Mouse (Mus musculus): ENCODE results near the gene Clcn2.
A peak's percentile ranks its signal among the peaks of the same experiment; 100 is the strongest.

GRCm38 (mm10) chr16:20705786-20706185 lies 11.8 kb downstream of the Clcn2 start:
- TF ChIP-seq TBP (IDR thresholded peaks at IDR 0.05; ENCODE audit: low read depth, low read length), result peak; percentile 68
- TF ChIP-seq GABPA (IDR thresholded peaks at IDR 0.05; ENCODE audit: low read depth, low read length), result no peak
- TF ChIP-seq POLR2A (IDR thresholded peaks at IDR 0.05; ENCODE audit: control insufficient read depth in 1 of 2, insufficient read depth in 1 of 2, low read depth in 1 of 2, low read length in 2 of 2, poor library complexity in 1 of 2), result no peak
- no peak for TF ChIP-seq CTCF (IDR thresholded peaks at IDR 0.05 in 2 of 3, conservative IDR thresholded peaks at IDR 0.05 in 1 of 3; ENCODE audit: control insufficient read depth in 1 of 3, insufficient read depth in 1 of 3, low read depth in 2 of 3, low read length in 3 of 3, poor library complexity in 1 of 3, severe bottlenecking in 1 of 3)
- 0 out of 4 replicates have a peak, but pooled peaks of 1 of the 2 experiments have one; percentile 21 for TF ChIP-seq EP300 (IDR thresholded peaks at IDR 0.05; ENCODE audit: low read depth in 1 of 2, low read length in 2 of 2)
- TF ChIP-seq MAX (IDR thresholded peaks at IDR 0.05; ENCODE audit: low read length), result no peak
- no peak for TF ChIP-seq ZKSCAN1 (IDR thresholded peaks at IDR 0.05; ENCODE audit: low read depth, low read length)
- TF ChIP-seq MAFK (IDR thresholded peaks at IDR 0.05; ENCODE audit: borderline replicate concordance, low read depth, low read length), result no peak
- TF ChIP-seq RCOR1 (IDR thresholded peaks at IDR 0.05; ENCODE audit: low read depth, low read length), result no peak
- no peak for TF ChIP-seq POLR2AphosphoS2 (IDR thresholded peaks at IDR 0.05; ENCODE audit: low read length)
- no peak for TF ChIP-seq NELFE (IDR thresholded peaks at IDR 0.05; ENCODE audit: low read depth, low read length)
- no peak for TF ChIP-seq RAD21 (IDR thresholded peaks at IDR 0.05; ENCODE audit: low read depth, low read length)
- TF ChIP-seq USF1 (IDR thresholded peaks at IDR 0.05; ENCODE audit: low read depth, low read length), result no peak

All from MEL (cell line).